9 mouse cellular contexts compared by ENCODE assay signal in genomic region chr3:89178107-89178385, GRCm38 (mm10). TPM values are rescaled to one million over a fixed set of nuclear protein-coding genes. Genes with fewer than 3 reads are reported as not detected.
DNase-seq lines count a peak whose midpoint lies in the region; ATAC-seq and TF ChIP-seq lines count a peak whose summit lies in the region.
"Had no signal": no experiment of that assay in that cellular context is flagged by ENCODE, and none has a peak within 500 bp of the region (broad histone marks: within the 10 kb centered on the region; RNA-seq: fewer than 3 reads in every experiment).

No protein-coding gene starts in this region.

- no peak for TF ChIP-seq CTCF in lung, adult 2 months (IDR thresholded peaks at IDR 0.05; ENCODE audit: insufficient read depth, low read length)

- peak overlapping the region; percentile 84 for H3K27ac ChIP-seq in embryonic facial prominence, embryonic 12.5 days
- H3K27ac ChIP-seq in intestine, embryonic 16.5 days (ENCODE audit: low read length): peak overlapping the region; percentile 80
- H3K27ac ChIP-seq in neural tube, embryonic 15.5 days (replicated peaks): peak overlapping the region; percentile 87

- peaks cover 10% of the 10 kb centered on the region for H3K4me1 ChIP-seq in lung, adult 2 months (ENCODE audit: control insufficient read depth, insufficient read depth, low read length)
- H3K4me1 ChIP-seq in embryonic facial prominence, embryonic 12.5 days: peaks cover 10% of the 10 kb centered on the region
- peaks cover 16% of the 10 kb centered on the region for H3K4me1 ChIP-seq in intestine, embryonic 16.5 days (ENCODE audit: control insufficient read depth, insufficient read depth, low read length)
- peaks cover 26% of the 10 kb centered on the region for H3K4me1 ChIP-seq in neural tube, embryonic 15.5 days

- no peak for DNase-seq in lung, adult 2 months
- DNase-seq in lung, adult 18-20 months: no peak
- DNase-seq in left cerebral cortex, adult 8-10 months (ENCODE audit: low spot score in 2 of 2): no peak
- no peak for DNase-seq in left cerebral cortex, postnatal 14 days (ENCODE audit: low spot score in 2 of 2)
- DNase-seq in embryo, embryonic 11 days: no peak

- H3K36me3 ChIP-seq in embryonic facial prominence, embryonic 12.5 days: peaks cover 69% of the 10 kb centered on the region
- H3K36me3 ChIP-seq in intestine, embryonic 16.5 days (ENCODE audit: control insufficient read depth, insufficient read depth, low read length): peaks cover 25% of the 10 kb centered on the region
- H3K36me3 ChIP-seq in neural tube, embryonic 15.5 days: peaks cover 70% of the 10 kb centered on the region

- no peak for ATAC-seq in embryonic facial prominence, embryonic 12.5 days (ENCODE audit: insufficient number of reproducible peaks, insufficient read depth, low FRiP score, low TSS enrichment)
- no peak for ATAC-seq in intestine, embryonic 16.5 days
- no peak for ATAC-seq in neural tube, embryonic 15.5 days (ENCODE audit: low FRiP score)

- H3K27me3 ChIP-seq in embryonic facial prominence, embryonic 12.5 days: no peaks in the 10 kb centered on the region
- no peaks in the 10 kb centered on the region for H3K27me3 ChIP-seq in intestine, embryonic 16.5 days (replicated peaks; ENCODE audit: control insufficient read depth, insufficient read depth, low read length)
- no peaks in the 10 kb centered on the region for H3K27me3 ChIP-seq in neural tube, embryonic 15.5 days (replicated peaks)

- intact Hi-C loops in left cerebral cortex, postnatal 14 days (cut with DNase I): no loop called here

- no peaks in the 10 kb centered on the region for H3K9me3 ChIP-seq in embryonic facial prominence, embryonic 12.5 days
- H3K9me3 ChIP-seq in intestine, embryonic 16.5 days (ENCODE audit: control insufficient read depth, low read length): no peaks in the 10 kb centered on the region
- H3K9me3 ChIP-seq in neural tube, embryonic 15.5 days (replicated peaks): no peaks in the 10 kb centered on the region

- WGBS in lung, adult 2 months: 4% methylated on average over 6 of the region's 6 CpGs
- 8% methylated on average over 6 of the region's 6 CpGs for whole genome bisulfite sequencing in embryonic facial prominence, embryonic 12.5 days
- 5% methylated on average over 6 of the region's 6 CpGs for WGBS in intestine, embryonic 16.5 days
- 7% methylated on average over 6 of the region's 6 CpGs for WGBS in neural tube, embryonic 15.5 days

- H3K4me3 ChIP-seq in lung, adult 2 months (replicated peaks; ENCODE audit: extremely low read depth, low read depth, low read length): peak overlapping the region; percentile 87
- H3K4me3 ChIP-seq in embryonic facial prominence, embryonic 12.5 days: peak overlapping the region; percentile 75
- H3K4me3 ChIP-seq in intestine, embryonic 16.5 days (ENCODE audit: low read length): peak overlapping the region; percentile 70
- peak overlapping the region; percentile 76 for H3K4me3 ChIP-seq in neural tube, embryonic 15.5 days (replicated peaks)

- TF ChIP-seq POLR2A in lung, adult 2 months (IDR thresholded peaks at IDR 0.05; ENCODE audit: borderline replicate concordance, extremely low read depth, low read depth, low read length): no peak

- peak overlapping the region; percentile 83 for H3K9ac ChIP-seq in embryonic facial prominence, embryonic 12.5 days
- H3K9ac ChIP-seq in intestine, embryonic 16.5 days (ENCODE audit: low read depth, low read length): peak overlapping the region; percentile 80
- H3K9ac ChIP-seq in neural tube, embryonic 15.5 days (replicated peaks): peak overlapping the region; percentile 77

- peak overlapping the region; percentile 87 for H3K4me2 ChIP-seq in embryonic facial prominence, embryonic 12.5 days (replicated peaks)
- peak overlapping the region; percentile 69 for H3K4me2 ChIP-seq in intestine, embryonic 16.5 days (ENCODE audit: low read depth, low read length)
- H3K4me2 ChIP-seq in neural tube, embryonic 15.5 days: peak overlapping the region; percentile 90

RNA-seq across cellular contexts. Expression of gene Scamp3, which starts 0.8 kb away (rescaled TPM):
- 123 and 127 TPM in 2 replicates for polyA plus RNA-seq in lung, adult 2 months (2012; rRNA removed)
- polyA plus RNA-seq in embryonic facial prominence, embryonic 12.5 days (2016; fragmentation: Nextera tagmentation; extraction: Ambion mirVana): 108 and 109 TPM in 2 replicates
- polyA plus RNA-seq in intestine, embryonic 16.5 days (2015; fragmentation: Nextera tagmentation; extraction: Ambion mirVana): 141 and 142 TPM in 2 replicates
- 163 and 168 TPM in 2 replicates for polyA plus RNA-seq in neural tube, embryonic 15.5 days (2015; fragmentation: Nextera tagmentation; extraction: Ambion mirVana)
- 10 to 100 TPM; 58.5 to 69.8 (median 63.9) TPM for total RNA-seq in left cerebral cortex, adult 8-10 months (2022)
- 10 to 100 TPM; 77.0 to 79.2 TPM for total RNA-seq in left cerebral cortex, postnatal 14 days (2021)

RNA-seq across cellular contexts. Expression of gene Fam189b, which starts 4.9 kb away (rescaled TPM):
- polyA plus RNA-seq in lung, adult 2 months (2012; rRNA removed): 36.7 and 39.0 TPM in 2 replicates
- polyA plus RNA-seq in embryonic facial prominence, embryonic 12.5 days (2016; fragmentation: Nextera tagmentation; extraction: Ambion mirVana): 30.9 and 37.2 TPM in 2 replicates
- polyA plus RNA-seq in intestine, embryonic 16.5 days (2015; fragmentation: Nextera tagmentation; extraction: Ambion mirVana): 16.7 and 20.8 TPM in 2 replicates
- 41.4 and 47.2 TPM in 2 replicates for polyA plus RNA-seq in neural tube, embryonic 15.5 days (2015; fragmentation: Nextera tagmentation; extraction: Ambion mirVana)
- total RNA-seq in left cerebral cortex, adult 8-10 months (2022): 10 to 100 TPM; 47.2 to 58.2 (median 52.3) TPM
- 10 to 100 TPM; 73.5 to 77.2 TPM for total RNA-seq in left cerebral cortex, postnatal 14 days (2021)

RNA-seq across cellular contexts. Expression of gene Clk2, which starts 13.5 kb away (rescaled TPM):
- 55.4 and 67.8 TPM in 2 replicates for polyA plus RNA-seq in lung, adult 2 months (2012; rRNA removed)
- polyA plus RNA-seq in embryonic facial prominence, embryonic 12.5 days (2016; fragmentation: Nextera tagmentation; extraction: Ambion mirVana): 51.3 and 52.6 TPM in 2 replicates
- 17.3 and 18.0 TPM in 2 replicates for polyA plus RNA-seq in intestine, embryonic 16.5 days (2015; fragmentation: Nextera tagmentation; extraction: Ambion mirVana)
- polyA plus RNA-seq in neural tube, embryonic 15.5 days (2015; fragmentation: Nextera tagmentation; extraction: Ambion mirVana): 20.2 and 22.5 TPM in 2 replicates
- total RNA-seq in left cerebral cortex, adult 8-10 months (2022): 10 to 100 TPM; 41.2 to 45.3 (median 42.5) TPM
- total RNA-seq in left cerebral cortex, postnatal 14 days (2021): 10 to 100 TPM; 46.7 TPM

RNA-seq across cellular contexts. Expression of gene Hcn3, which starts 18.1 kb away (rescaled TPM):
- polyA plus RNA-seq in lung, adult 2 months (2012; rRNA removed): 0.33 and 0.67 TPM in 2 replicates
- 3.9 and 4.4 TPM in 2 replicates for polyA plus RNA-seq in embryonic facial prominence, embryonic 12.5 days (2016; fragmentation: Nextera tagmentation; extraction: Ambion mirVana)
- 2.0 TPM in 2 replicates for polyA plus RNA-seq in intestine, embryonic 16.5 days (2015; fragmentation: Nextera tagmentation; extraction: Ambion mirVana)
- 44.8 and 59.3 TPM in 2 replicates for polyA plus RNA-seq in neural tube, embryonic 15.5 days (2015; fragmentation: Nextera tagmentation; extraction: Ambion mirVana)
- total RNA-seq in left cerebral cortex, adult 8-10 months (2022): 10 to 100 TPM; 12.3 to 18.2 (median 17.0) TPM
- 10 to 100 TPM; 20.4 to 25.1 TPM for total RNA-seq in left cerebral cortex, postnatal 14 days (2021)
- total RNA-seq: monocyte, adult 5-6 weeks had no signal

RNA-seq across cellular contexts. Expression of gene Gba, which starts 24.7 kb away (rescaled TPM):
- polyA plus RNA-seq in lung, adult 2 months (2012; rRNA removed): 56.4 and 94.2 TPM in 2 replicates
- polyA plus RNA-seq in embryonic facial prominence, embryonic 12.5 days (2016; fragmentation: Nextera tagmentation; extraction: Ambion mirVana): 33.2 and 34.9 TPM in 2 replicates
- polyA plus RNA-seq in intestine, embryonic 16.5 days (2015; fragmentation: Nextera tagmentation; extraction: Ambion mirVana): 73.1 and 87.5 TPM in 2 replicates
- 45.5 and 47.9 TPM in 2 replicates for polyA plus RNA-seq in neural tube, embryonic 15.5 days (2015; fragmentation: Nextera tagmentation; extraction: Ambion mirVana)
- total RNA-seq in left cerebral cortex, adult 8-10 months (2022): 10 to 100 TPM; 52.5 to 62.4 (median 56.1) TPM
- total RNA-seq in left cerebral cortex, postnatal 14 days (2021): 10 to 100 TPM; 63.4 to 66.7 TPM
